Mouse (Mus musculus): ENCODE data around the gene Arpp19.

Gene Arpp19

DNA sequence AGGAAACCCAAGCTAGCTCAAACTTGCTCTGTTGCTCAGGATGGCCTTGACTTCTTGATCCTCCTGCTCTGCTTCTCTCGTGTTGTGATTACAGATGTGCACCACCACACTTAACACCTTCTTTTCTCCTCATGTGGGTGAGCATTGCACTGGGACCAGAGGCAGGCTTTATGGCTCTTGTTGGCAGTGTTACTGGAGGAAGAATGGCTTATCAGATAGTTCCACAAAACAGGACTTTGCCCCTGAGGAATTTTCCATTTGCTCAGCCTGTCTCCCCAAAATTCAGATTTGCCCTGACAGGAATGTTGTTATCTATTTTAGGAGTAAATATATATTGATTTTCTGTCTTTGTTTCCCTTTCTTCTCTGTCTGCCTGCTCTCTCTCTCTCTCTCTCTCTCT is 2.7 kb upstream of the Arpp19 start:
- in situ Hi-C loops (cut with MboI), result no loop called here

DNA sequence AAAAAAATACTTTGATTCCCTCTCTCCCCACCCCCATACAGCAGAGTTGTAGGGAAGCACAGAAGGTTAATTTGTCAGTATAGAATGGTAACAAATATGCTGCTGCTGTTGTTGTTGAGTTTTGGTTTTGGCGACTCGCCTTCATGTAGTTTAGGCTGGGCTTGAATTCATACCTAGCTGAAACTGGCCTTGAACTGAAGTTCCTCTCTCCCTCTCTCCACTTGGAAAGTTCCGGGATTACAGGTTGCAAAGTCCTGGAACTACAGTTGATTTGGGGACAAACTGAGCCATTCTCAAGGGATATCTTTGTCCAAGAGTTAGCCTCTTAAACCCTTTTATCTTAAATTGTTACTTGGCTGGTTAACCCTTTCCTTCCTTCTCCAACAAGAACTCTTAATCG is 1.5 kb upstream of the Arpp19 start:
- in situ Hi-C loops (cut with MboI), result no loop called here

DNA sequence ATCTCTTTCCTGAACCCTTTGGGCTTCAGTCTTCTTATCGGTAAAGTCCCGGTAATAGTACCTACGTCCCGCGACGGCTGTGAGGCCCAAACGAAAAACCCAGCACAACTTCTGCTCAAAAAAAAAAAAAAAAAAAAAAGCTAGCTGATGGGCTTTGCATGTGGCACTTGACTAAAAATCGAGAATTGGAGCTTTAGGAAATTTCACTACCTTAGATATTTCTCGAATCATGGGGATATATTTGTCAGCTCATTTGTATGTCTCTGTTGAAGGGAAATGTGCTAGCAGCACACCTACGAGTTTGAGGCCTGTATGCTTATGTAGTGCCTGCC is 909 bp downstream of the Arpp19 start:
- in situ Hi-C loops (cut with MboI), result no loop called here

GRCm38 (mm10) chr9:75040566-75040965 is 3.2 kb downstream of the Arpp19 start:
- in situ Hi-C loops (cut with MboI), result no loop called here

DNA sequence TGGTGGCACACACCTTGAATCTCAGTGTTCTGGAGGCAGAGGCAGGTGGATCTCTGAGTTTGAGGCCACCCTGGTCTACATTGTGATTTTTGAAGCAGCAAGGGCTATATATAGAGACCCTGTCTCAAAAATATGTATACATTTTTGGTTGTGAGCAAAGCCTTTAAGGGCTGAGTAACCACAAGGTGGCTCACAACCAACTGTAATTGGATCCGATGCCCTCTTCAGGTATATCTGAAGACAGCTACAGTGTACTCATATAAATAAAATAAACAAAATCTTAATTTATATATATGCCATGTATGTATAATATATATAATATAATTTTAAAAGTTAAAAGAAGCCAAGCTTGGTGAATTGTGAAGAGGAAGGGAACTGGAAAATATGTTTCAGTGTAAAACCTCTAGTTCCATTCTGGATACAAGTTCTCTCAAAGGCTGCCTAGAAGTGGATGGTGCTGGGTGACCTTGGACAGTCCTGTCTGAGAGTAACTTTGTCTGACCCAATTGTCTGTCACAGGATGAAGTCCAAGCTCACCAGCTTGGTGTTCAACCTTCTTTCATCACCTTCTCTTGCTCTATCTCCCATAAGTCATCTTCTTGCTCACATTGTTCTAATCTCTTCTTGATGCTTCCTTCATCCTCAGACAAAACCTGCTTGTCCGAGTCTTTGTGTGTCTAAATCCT is 4.6 kb downstream of the Arpp19 start:
- in situ Hi-C loops (cut with MboI), result no loop called here

DNA sequence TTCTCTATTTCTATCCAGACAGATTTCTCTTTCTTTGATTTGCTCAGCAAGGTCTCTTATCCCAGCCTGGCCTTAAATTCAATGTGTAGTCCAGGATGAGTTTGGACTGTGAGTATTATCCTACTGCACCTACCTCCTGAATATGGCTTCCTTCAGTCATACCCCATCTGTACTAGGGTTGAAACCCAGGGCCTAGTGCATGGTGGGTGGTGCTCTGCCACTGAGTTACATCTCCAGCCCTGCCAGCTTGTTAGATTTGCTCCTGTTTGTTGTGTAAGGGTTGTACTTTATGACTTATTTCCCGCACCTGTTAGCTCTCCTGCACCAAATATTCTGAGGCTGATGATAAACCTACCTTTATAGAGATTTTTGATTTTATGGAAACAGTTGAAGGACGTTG is 5.8 kb downstream of the Arpp19 start:
- in situ Hi-C loops (cut with MboI), result no loop called here

GRCm38 (mm10) chr9:75047079-75047478 is 9.7 kb downstream of the Arpp19 start:
- in situ Hi-C loops (cut with MboI), result no loop called here

GRCm38 (mm10) chr9:75049100-75049499 is 11.7 kb downstream of the Arpp19 start:
- in situ Hi-C loops (cut with MboI), result no loop called here

DNA sequence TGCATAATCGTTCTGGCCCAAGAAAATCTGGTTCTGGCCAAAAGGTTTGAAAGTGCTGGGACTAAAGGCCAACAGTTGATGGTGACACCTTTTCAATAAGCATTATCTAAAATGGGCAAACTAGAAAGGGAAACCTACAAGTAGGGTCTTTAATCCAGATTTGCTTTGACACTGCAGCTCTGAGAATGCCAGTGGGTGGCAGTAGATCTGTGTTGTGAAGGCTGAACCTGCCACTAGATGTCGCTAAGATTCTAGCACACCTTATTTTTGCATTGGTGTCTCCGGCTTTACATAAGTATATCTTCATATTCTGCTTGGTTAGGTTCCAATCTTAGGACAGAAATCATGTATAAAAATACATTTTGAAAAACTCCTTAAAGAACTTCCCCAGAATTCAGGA is 12.6 kb downstream of the Arpp19 start:
- in situ Hi-C loops (cut with MboI), result no loop called here

- in situ Hi-C loops (cut with MboI), result no loop called here
Observed at GRCm38 (mm10) chr9:75051841-75052240, 14.4 kb downstream of the Arpp19 start.

DNA sequence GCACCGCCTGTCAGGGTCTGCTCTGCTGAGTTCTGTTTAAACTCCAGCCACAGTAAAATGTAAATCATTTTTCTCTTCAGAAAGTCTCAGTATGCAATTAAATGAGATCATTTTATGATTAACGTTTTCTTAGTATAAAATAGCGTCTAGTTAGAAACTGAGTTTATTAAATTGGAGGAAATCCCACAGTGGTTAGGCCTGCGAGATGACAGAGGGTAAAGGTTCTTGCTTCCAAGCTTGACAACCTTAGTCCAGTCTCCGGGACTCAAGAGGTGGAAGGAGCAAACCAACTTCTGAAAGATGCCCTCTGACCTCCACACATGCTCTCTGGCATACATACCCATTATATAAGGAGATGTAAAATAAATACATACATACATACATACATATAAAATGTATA is 17.6 kb downstream of the Arpp19 start:
- in situ Hi-C loops (cut with MboI), result no loop called here

DNA sequence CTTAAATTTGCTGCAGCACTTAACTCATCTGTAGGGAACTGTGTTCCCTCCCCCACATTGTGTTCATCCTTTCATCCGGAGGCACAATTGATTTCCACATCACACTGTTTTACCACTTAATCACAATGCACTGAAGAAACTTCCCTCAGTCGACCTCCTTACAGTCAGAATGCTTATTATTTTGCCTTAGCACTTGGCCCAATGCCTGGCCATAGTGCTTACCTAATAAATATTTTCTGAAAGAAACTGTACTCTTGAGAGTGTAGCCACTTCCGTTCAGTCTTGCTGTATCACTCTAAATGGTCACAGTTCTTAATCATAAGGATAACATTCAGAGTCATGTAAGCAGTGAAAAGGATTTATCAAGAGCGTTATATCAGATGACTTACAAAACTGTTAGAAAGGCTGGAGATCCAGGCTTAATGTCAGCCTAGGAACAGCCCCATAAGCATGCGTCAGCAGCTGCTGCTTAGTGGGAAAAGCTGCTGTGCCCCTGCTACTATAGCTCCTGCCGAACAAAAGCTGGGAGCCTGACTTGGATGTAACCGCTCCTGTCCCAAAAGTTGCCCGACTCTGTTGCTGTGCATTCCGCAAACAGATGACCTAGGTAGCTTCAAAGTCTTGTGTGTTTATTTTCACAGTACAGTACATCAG is 27.4 kb downstream of the Arpp19 start:
- in situ Hi-C loops (cut with MboI), result no loop called here

DNA sequence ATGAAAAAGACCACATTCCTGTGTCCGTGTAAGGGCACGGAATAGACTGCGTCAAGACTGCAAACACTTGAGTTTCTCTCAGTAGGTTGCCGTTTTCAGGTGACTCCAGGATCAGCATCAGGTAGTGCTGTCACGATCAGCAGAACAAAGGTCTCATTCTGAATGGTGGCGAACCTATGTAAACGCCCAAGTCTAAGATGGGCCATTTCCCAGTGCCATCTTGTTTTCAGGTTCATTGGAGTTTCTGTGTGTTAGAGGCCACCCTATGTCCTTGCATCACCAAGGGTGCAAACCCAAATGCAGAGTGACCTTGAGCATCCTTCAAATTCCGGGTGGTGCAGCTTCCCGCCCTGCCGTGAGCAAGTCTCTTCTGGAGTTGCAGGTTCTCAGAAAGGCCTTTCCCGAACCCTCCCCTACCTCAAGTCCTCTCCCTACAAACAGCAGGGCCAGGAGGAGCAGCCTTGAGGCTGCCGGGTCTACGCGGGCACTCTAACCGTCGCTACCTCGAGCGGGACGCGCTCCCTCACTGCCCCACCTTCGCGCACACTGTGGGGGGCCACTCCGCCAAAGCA is 33.1 kb downstream of the Arpp19 start, which contains the start of gene Myo5a:
Gene Myo5a (plus strand): TSS at position 559 of the 572 bp plus-strand sequence.
- in situ Hi-C loops (cut with MboI), result no loop called here

DNA sequence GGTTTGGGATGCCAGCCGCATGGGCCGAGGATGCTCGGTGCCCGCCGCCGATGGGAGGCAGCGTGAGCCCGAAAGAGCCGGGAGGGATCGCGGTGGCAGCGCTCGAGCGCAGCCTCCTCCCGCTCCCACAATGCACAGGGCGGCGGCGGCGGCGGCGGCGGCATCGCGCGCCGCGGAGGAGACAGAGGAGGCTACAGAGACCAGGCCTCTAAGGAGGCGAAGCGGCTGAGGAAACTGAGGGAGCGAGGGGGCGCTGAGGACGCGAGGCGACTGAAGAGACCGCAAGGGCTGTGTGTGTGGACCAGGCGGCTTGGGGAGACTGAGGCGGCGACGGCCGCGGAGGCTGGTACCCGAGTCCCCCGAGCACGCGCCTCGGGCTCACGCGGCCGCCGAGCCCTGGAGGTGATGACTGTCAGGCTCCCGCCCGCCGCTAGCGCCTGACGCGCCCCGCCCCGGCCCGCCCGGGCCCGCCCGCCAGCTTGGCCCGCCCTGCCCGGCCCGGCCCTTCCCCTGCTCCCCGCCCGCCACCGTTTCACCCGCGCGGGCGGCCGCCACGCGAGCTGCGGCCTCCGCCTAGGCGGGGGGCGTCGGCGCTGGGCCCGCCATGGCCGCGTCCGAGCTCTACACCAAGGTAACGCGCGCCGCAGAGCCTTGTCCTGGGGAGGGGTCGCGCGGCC is 33.8 kb downstream of the Arpp19 start:
- in situ Hi-C loops (cut with MboI), result no loop called here

- in situ Hi-C loops (cut with MboI), result no loop called here
Observed at GRCm38 (mm10) chr9:75071706-75072192, 34.3 kb downstream of the Arpp19 start.

GRCm38 (mm10) chr9:75072361-75072760 is 34.9 kb downstream of the Arpp19 start:
- in situ Hi-C loops (cut with MboI), result no loop called here

DNA sequence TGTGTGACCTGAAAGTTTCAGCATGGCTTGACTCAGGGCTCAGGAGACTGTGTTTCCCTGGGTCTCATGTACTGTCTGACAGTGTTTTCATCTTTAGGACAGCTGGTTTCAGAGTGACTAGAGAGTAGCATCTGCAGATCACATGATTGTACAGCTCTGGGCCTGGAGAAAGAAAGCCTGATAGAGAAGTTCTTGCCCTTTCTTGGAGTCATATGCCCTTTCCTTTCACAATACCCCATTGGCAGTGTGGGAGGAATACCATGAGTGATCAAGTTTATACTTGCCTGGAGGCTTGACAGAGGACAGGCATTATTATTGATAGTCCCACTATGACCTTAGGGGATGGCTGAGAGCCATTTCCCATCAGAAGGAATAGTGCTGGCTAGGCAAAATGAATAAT is 39.8 kb downstream of the Arpp19 start:
- in situ Hi-C loops (cut with MboI), result no loop called here

GRCm38 (mm10) chr9:75085242-75085824 is 47.9 kb downstream of the Arpp19 start:
- in situ Hi-C loops (cut with MboI), result no loop called here

DNA sequence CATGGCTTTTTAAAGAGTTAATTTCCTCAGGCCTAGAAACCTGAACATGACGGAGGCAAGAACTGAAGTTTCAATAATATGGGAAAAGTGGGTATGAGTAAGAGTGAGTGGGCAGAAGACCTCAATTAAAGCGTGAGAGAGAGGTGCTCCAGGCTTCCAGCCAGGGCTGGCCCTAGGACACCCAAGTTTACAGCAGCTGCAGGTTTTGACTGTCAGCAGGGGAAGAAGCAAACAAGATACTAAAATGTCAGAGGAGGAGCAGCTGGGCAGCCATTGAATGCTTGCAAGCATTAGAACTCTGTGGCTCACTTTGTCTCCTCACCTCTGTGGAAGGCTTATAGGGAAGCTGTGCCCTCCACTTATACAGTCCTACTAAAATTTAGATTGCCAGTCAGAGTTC is 50.4 kb downstream of the Arpp19 start:
- in situ Hi-C loops (cut with MboI), result no loop called here

GRCm38 (mm10) chr9:75089285-75089684 is 51.9 kb downstream of the Arpp19 start:
- in situ Hi-C loops (cut with MboI), result no loop called here

GRCm38 (mm10) chr9:75092134-75092533 is 54.7 kb downstream of the Arpp19 start:
- in situ Hi-C loops (cut with MboI), result no loop called here

DNA sequence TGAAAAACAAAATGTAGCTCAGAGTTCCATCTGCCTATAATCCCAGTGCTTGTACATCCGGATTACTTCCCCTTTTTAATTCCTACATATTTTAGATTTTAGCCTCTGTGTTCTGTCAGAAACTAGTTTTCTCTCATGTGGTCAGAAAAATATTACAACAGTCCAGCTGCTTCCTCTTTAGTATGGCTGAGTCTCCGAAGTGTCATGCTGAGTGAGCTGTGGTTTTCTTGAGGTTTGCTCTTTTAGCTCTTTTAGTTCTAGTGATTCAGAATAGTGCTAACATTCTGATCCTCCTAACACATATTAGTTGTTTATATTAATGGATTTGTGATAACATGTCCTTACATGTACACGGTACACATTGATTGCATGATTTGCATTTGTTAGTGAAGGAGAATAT is 57.3 kb downstream of the Arpp19 start:
- in situ Hi-C loops (cut with MboI), result no loop called here

Data from mature B cell (primary cell).